Comparison of ENCODE assay signal across 8 mouse cellular contexts in genomic region chr11:102455740-102456396, GRCm38 (mm10). TPM values are rescaled to one million over a fixed set of nuclear protein-coding genes. Genes with fewer than 3 reads are reported as not detected.
A peak's percentile ranks its signal among the peaks of the same experiment; 100 is the strongest.
DNase-seq lines count a peak whose midpoint lies in the region; ATAC-seq and TF ChIP-seq lines count a peak whose summit lies in the region.

No protein-coding gene starts in this region.

- peak overlapping the region; percentile 56 for H3K9ac ChIP-seq in neural tube, embryonic 14.5 days (replicated peaks; ENCODE audit: low read depth, low read length)

- under 1% methylated on average over 40 of the region's 40 CpGs for WGBS in lung, adult 2 months
- 2% methylated on average over 38 of the region's 40 CpGs for WGBS in neural tube, embryonic 14.5 days

- TF ChIP-seq POLR2A in lung, adult 2 months (IDR thresholded peaks at IDR 0.05; ENCODE audit: borderline replicate concordance, extremely low read depth, low read depth, low read length) = no peak

- H3K9me3 ChIP-seq in neural tube, embryonic 14.5 days (ENCODE audit: control insufficient read depth, low read length) = no peaks in the 10 kb centered on the region

- peak overlapping the region; percentile 48; the same call in 1 of the 2 replicates for H3K27ac ChIP-seq in neural tube, embryonic 14.5 days (ENCODE audit: low read depth, low read length)

- ATAC-seq in neural tube, embryonic 14.5 days (ENCODE audit: low read depth) = peak; percentile 87

- no peak for TF ChIP-seq CTCF in lung, adult 2 months (IDR thresholded peaks at IDR 0.05; ENCODE audit: insufficient read depth, low read length)

- DNase-seq in CD4-positive helper T cell, adult 2 months (ENCODE audit: low read depth, low spot score) = peak; percentile 68
- peak; percentile 95 for DNase-seq in ZHBTc4 (ENCODE audit: low read depth, low spot score)
- DNase-seq in embryo, embryonic 9.5 days (ENCODE audit: extremely low spot score) = peak; percentile 89
- DNase-seq in heart, adult 9 months (ENCODE audit: low spot score in 2 of 2) = peak; percentile 47 to 62
- peak; percentile 85 for DNase-seq in kidney, adult 8-10 months
- peak; percentile 69 for DNase-seq in lung, adult 2 months
- peak; percentile 85 for DNase-seq in urinary bladder, postnatal 14 days (ENCODE audit: low spot score)

- H3K4me1 ChIP-seq in lung, adult 2 months (ENCODE audit: control insufficient read depth, insufficient read depth, low read length) = peaks cover 7% of the 10 kb centered on the region
- H3K4me1 ChIP-seq in neural tube, embryonic 14.5 days (ENCODE audit: control insufficient read depth, insufficient read depth, low read length) = peaks cover 3% of the 10 kb centered on the region; the same call in 1 of the 2 replicates

- H3K4me3 ChIP-seq in lung, adult 2 months (replicated peaks; ENCODE audit: extremely low read depth, low read depth, low read length) = peak overlapping the region; percentile 54
- peak overlapping the region; percentile 41 for H3K4me3 ChIP-seq in neural tube, embryonic 14.5 days (ENCODE audit: low read depth, low read length)

- no peaks in the 10 kb centered on the region for H3K27me3 ChIP-seq in neural tube, embryonic 14.5 days (ENCODE audit: control insufficient read depth, insufficient read depth, low read length)

- peak overlapping the region; percentile 77 for H3K4me2 ChIP-seq in neural tube, embryonic 14.5 days (ENCODE audit: low read depth, low read length)

- no peaks in the 10 kb centered on the region for H3K36me3 ChIP-seq in neural tube, embryonic 14.5 days (ENCODE audit: control insufficient read depth, insufficient read depth, low read length)

RNA-seq across cellular contexts. Expression of gene Fam171a2, which starts 8.4 kb away (rescaled TPM):
- polyA plus RNA-seq in lung, adult 2 months (2012; rRNA removed) = 19.6 and 22.8 TPM in 2 replicates
- polyA plus RNA-seq in neural tube, embryonic 14.5 days (2014; fragmentation: Nextera tagmentation; extraction: Ambion mirVana) = 25.4 and 38.4 TPM in 2 replicates

RNA-seq across cellular contexts. Expression of gene Itga2b, which starts 14.1 kb away (rescaled TPM):
- polyA plus RNA-seq in lung, adult 2 months (2012; rRNA removed) = 11.4 and 14.9 TPM in 2 replicates
- 5.5 and 7.0 TPM in 2 replicates for polyA plus RNA-seq in neural tube, embryonic 14.5 days (2014; fragmentation: Nextera tagmentation; extraction: Ambion mirVana)

RNA-seq across cellular contexts. Expression of gene Grn, which starts 25.8 kb away (rescaled TPM):
- 220 and 257 TPM in 2 replicates for polyA plus RNA-seq in lung, adult 2 months (2012; rRNA removed)
- 43.3 and 68.2 TPM in 2 replicates for polyA plus RNA-seq in neural tube, embryonic 14.5 days (2014; fragmentation: Nextera tagmentation; extraction: Ambion mirVana)

RNA-seq across cellular contexts. Expression of gene Slc25a39, which starts 48.1 kb away (rescaled TPM):
- polyA plus RNA-seq in lung, adult 2 months (2012; rRNA removed) = 258 and 290 TPM in 2 replicates
- 141 and 144 TPM in 2 replicates for polyA plus RNA-seq in neural tube, embryonic 14.5 days (2014; fragmentation: Nextera tagmentation; extraction: Ambion mirVana)

Comparison
In these comparisons a context has a peak if more than half of its experiments do, and no peak if none do; other contexts are left out.
1. Peak in every context shown above with its lines: DNase-seq, ATAC-seq, H3K4me3 ChIP-seq and H3K27ac ChIP-seq.